Mouse (Mus musculus) cerebellum, adult 9-11 months (tissue): ENCODE measurements around the gene Kcnj16.
A peak's percentile ranks its signal among the peaks of the same experiment; 100 is the strongest.

Source experiments
- DNase-seq: peaks from one replicate; pipeline ENCODE4 v3.0.0; 2022

Kcnj16 gene

DNA sequence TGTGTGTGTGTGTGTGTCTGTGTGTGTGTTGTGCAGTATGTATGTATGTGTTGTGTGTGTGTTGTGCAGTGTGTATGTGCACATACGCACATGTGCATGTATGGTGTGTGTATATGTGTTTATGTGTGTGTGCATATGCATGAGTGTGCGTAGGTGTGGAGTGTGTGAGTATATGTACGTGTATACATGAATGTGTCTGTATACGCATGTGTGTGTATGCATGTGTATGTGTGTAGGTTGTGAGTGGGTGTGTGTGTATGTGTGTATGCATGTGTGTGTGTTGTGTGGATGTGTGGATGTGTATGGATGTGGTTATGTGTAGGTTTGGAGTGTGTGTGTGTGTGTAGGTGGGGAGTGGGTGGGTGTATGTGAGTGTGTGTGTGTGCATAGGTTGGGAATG, 89.6 kb downstream of the Kcnj16 start:
- DNase-seq = no peak

- DNase-seq = no peak
These were observed 91.6 kb downstream of the Kcnj16 start for GRCm38 (mm10) chr11:111059440-111059839.

DNA sequence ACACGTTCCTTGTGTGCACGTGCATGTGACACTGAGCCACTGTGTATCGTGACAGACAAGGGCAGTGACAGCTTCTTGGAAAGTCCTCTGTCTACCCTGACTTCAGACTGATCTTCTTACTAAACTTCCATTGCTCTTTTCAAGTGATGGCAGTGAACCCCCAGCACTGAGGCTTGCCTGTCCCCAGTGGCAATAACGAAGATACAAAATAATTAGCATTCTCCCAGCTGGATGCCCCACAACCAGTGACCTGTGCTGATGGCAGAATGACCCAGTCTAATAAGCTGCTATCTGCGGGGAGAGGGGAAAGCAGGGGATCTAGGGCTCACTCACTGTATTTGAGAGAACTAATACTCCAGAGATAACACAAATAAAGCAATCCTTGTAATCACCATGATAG, 92.4 kb downstream of the Kcnj16 start:
- no peak for DNase-seq

DNA sequence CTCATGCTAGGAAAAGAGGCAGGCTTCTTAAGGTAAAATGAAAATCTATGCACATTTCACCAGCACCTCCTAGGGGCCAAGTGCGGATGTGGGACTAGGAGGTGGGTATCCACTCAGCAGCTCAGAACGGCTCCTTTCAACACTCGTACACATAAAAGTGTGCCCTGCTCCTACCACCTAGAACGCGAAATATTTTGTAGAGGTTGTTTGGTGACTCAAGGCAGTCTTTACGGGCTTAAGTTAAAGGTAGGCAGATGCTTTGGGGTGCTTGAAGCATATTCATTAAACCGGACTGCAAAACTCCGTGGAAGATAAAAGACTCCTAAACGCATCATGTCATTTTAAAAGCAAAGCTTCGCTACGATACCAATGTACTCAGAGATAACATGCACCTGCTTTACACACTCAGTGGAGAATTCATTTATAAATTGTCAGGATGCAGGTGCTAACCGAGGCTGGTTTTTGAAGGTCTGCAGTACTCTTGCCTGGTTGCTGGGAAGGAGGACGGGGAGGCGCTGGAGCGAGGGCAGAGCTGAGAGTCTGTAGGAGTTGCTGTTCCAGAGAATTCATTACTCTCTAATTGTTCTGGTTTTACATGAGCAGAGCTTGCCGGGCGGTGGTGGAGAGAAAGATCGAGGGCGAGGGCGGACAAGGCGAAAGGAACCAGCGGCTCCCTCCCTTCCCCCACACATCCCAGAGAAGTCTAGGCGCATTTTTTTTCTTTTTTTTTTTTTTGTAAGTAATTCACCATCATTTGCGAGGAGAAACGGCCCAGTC, 97.1 kb downstream of the Kcnj16 start:
- no peak for DNase-seq

DNA sequence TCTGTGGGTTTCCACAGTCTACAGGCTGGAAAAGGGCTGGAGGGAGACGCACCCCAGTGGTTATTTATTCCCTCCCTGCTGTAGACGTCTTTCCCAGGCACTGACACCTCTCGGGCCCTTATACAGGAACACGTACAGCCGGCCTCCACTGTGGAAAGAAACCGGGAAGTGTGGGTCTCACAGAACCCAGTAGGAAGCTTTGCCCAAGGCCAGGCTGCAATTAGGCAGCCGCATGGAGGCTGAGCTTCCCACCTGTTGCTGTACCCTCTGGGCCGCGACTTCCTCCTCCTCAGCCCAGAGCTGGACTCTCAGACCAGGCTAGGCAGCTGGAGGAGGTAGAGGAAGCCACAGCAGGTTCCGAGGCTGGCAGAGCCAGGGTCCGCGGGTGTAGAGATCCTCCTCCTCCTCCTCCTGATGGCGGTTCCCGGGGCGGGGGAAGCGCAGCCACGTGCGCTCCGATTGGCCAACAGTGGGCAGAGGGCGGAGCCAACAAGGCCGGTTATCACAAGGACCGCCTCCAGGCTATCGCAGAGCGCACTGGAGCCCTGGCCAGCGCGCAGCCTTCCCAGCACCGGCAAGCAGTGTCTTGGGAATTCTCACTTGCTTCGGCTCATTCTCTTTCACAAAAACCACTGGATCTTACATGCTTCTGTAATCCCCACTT, 97.9 kb downstream of the Kcnj16 start, which contains the start of gene Kcnj2:
TSS of gene Kcnj2 (plus strand) at position 530 of the 664 bp plus-strand sequence.
- peak; percentile 59 for DNase-seq

GRCm38 (mm10) chr11:111066299-111066691, 98.5 kb downstream of the Kcnj16 start:
- DNase-seq = no peak

GRCm38 (mm10) chr11:111067787-111068186, 100.0 kb downstream of the Kcnj16 start:
- DNase-seq = no peak

DNA sequence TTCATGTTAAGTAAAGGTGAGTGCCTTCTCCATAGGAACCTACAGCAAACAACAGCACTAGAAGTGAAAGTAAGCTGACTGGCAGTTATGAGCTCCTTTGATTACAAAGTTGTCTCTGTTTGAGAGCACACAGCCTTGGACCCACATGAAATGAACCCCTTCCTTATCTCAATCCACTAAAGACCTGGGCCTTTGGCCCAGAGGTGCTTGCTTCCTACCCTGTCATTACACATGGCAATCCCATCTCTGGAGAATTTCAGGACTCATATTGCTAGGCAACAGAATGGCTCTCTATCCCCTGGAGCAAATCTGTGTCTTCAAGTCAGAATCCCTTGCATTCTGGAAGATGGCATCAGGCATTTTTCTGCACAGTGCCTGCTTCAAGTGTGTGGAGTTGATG, 102.6 kb downstream of the Kcnj16 start:
- DNase-seq = no peak

DNA sequence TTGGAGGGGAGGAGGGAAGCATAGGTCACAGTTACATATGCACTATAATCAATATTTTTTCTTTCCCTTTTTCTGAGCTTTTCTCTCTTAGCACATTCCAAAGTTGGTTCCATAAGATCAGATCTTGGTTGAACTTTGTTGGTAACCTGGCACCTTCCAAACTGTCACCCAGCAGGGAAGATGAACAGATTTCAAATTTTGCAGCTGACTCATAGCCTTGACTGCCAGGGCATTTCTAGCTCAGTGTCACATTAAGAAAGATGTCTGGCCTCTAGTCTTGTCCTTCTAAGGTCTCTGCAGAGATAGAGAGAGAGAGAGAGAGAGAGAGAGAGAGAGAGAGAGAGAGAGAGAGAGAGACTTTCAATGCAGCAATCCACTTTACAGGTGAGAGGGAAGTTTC, 106.3 kb downstream of the Kcnj16 start:
- no peak for DNase-seq
